Mouse (Mus musculus) midbrain, embryonic 11.5 days (tissue): ENCODE measurements at regions not wholly inside any gene's neighbourhood (a gene's known extent, or its start where the extent isn't known, plus 50 kb on each side); places are given as distances from the start of the nearest gene placed in this dataset.

ENCODE experiments used
- ATAC-seq: fragments of 200-750 bp; cut with Nextera tagmentation; 2 replicates; pipeline ENCODE4 v1.8.0; 2017; ENCODE audit warnings: moderate TSS enrichment, moderate library complexity; ENCODE audit not compliant: low FRiP score
- DNase-seq: peaks from one replicate; pipeline ENCODE4 v3.0.0; 2015; ENCODE audit warnings: low spot score; ENCODE audit errors: missing footprints
- H3K27ac ChIP-seq: fragments of 300-500 bp; sonication (generic); 2 replicates; pipeline ENCODE4 v1.5.1; 2014; ENCODE audit warnings: low read depth, low read length
- H3K27me3 ChIP-seq: fragments of 300-500 bp; sonication (generic); 2 replicates; pipeline ENCODE4 v1.6.1; 2014; ENCODE audit warnings: mild to moderate bottlenecking, low read length, moderate library complexity, mixed read lengths; ENCODE audit not compliant: control insufficient read depth, insufficient read depth
- H3K36me3 ChIP-seq: fragments of 300-500 bp; sonication (generic); 2 replicates; pipeline ENCODE4 v1.6.1; 2014; ENCODE audit warnings: mild to moderate bottlenecking, low read length, moderate library complexity, mixed read lengths; ENCODE audit not compliant: control insufficient read depth, insufficient read depth
- H3K4me1 ChIP-seq: fragments of 300-500 bp; sonication (generic); 2 replicates; pipeline ENCODE4 v1.6.1; 2014; ENCODE audit warnings: low read length; ENCODE audit not compliant: control insufficient read depth, insufficient read depth
- H3K4me2 ChIP-seq: fragments of 300-500 bp; sonication (generic); 2 replicates; pipeline ENCODE4 v1.6.1; 2014; ENCODE audit warnings: mild to moderate bottlenecking, moderate library complexity
- H3K4me3 ChIP-seq: fragments of 300-500 bp; sonication (generic); 2 replicates; pipeline ENCODE4 v1.5.1; 2014; ENCODE audit warnings: low read depth, low read length
- H3K9ac ChIP-seq: fragments of 300-500 bp; sonication (generic); 2 replicates; pipeline ENCODE4 v1.6.1; 2014; ENCODE audit warnings: low read length
- H3K9me3 ChIP-seq: fragments of 300-500 bp; sonication (generic); 2 replicates; pipeline ENCODE4 v1.6.1; 2016; ENCODE audit warnings: low read length; ENCODE audit not compliant: control insufficient read depth
- WGBS: fragments of 180-500 bp; shearing (Covaris S2); extraction: QIAGEN DNeasy Blood & Tissue Kit; methylation state at CpG from one replicate; pipeline ENCODE4 v1.1.7; 2014; 5-methylcytosine and 5-hydroxymethylcytosine counted together

- H3K4me1 ChIP-seq = peaks cover 11% of the 10 kb centered on the region
- H3K9me3 ChIP-seq = no peaks in the 10 kb centered on the region
- no peak overlapping the region for H3K9ac ChIP-seq
- no peak overlapping the region for H3K27ac ChIP-seq
- no peak overlapping the region for H3K4me3 ChIP-seq
- ATAC-seq (no peak), DNase-seq (no peak)
- H3K36me3 ChIP-seq = no peaks in the 10 kb centered on the region
- H3K4me2 ChIP-seq = no peak overlapping the region
- H3K27me3 ChIP-seq = no peaks in the 10 kb centered on the region
- WGBS = 93% methylated on average over 6 of the region's 6 CpGs
Measured at GRCm38 (mm10) chr11:31771491-31772439, 100.1 kb upstream of the Bod1 start.

- no peak overlapping the region for H3K27ac ChIP-seq
- H3K4me1 ChIP-seq = no peaks in the 10 kb centered on the region
- no peak for ATAC-seq
- no peaks in the 10 kb centered on the region for H3K9me3 ChIP-seq
- no peaks in the 10 kb centered on the region for H3K36me3 ChIP-seq
- no peaks in the 10 kb centered on the region for H3K27me3 ChIP-seq
- H3K9ac ChIP-seq = no peak overlapping the region
- 87% methylated on average over 8 of the region's 8 CpGs for WGBS
- no peak for DNase-seq
- no peak overlapping the region for H3K4me2 ChIP-seq
- no peak overlapping the region for H3K4me3 ChIP-seq
Measured at GRCm38 (mm10) chr11:31777531-31777930, 94.5 kb upstream of the Cpeb4 start.

GRCm38 (mm10) chr11:31778766-31779165, 93.2 kb upstream of the Cpeb4 start:
- H3K36me3 ChIP-seq = no peaks in the 10 kb centered on the region
- no peak overlapping the region for H3K4me3 ChIP-seq
- WGBS = 83% methylated on average over 4 of the region's 4 CpGs
- H3K4me1 ChIP-seq = no peaks in the 10 kb centered on the region
- no peak overlapping the region for H3K4me2 ChIP-seq
- no peaks in the 10 kb centered on the region for H3K27me3 ChIP-seq
- DNase-seq (no peak), ATAC-seq (no peak)
- no peaks in the 10 kb centered on the region for H3K9me3 ChIP-seq
- H3K27ac ChIP-seq = no peak overlapping the region
- no peak overlapping the region for H3K9ac ChIP-seq

- ATAC-seq (no peak), DNase-seq (no peak)
- H3K4me3 ChIP-seq = no peak overlapping the region
- no peak overlapping the region for H3K9ac ChIP-seq
- no peak overlapping the region for H3K4me2 ChIP-seq
- 95% methylated on average over 2 of the region's 2 CpGs for WGBS
- no peaks in the 10 kb centered on the region for H3K27me3 ChIP-seq
- H3K9me3 ChIP-seq = no peaks in the 10 kb centered on the region
- H3K36me3 ChIP-seq = no peaks in the 10 kb centered on the region
- H3K27ac ChIP-seq = no peak overlapping the region
- H3K4me1 ChIP-seq = no peaks in the 10 kb centered on the region
Measured at GRCm38 (mm10) chr11:31779267-31779666, 92.7 kb upstream of the Cpeb4 start.

GRCm38 (mm10) chr11:31780969-31781368, 91.0 kb upstream of the Cpeb4 start:
- WGBS = 84% methylated on average over 6 of the region's 6 CpGs
- Histone ChIP-seq H3K4me3 (no peak overlapping the region), H3K36me3 (no peaks in the 10 kb centered on the region), H3K27ac (no peak overlapping the region), H3K27me3 (no peaks in the 10 kb centered on the region), H3K9ac (no peak overlapping the region), H3K9me3 (no peaks in the 10 kb centered on the region), H3K4me1 (no peaks in the 10 kb centered on the region), H3K4me2 (no peak overlapping the region)
- no peak for DNase-seq
- ATAC-seq = no peak

GRCm38 (mm10) chr11:31781605-31782004, 90.4 kb upstream of the Cpeb4 start:
- DNase-seq = no peak
- no peak for ATAC-seq
- Histone ChIP-seq H3K36me3 (no peaks in the 10 kb centered on the region), H3K4me2 (no peak overlapping the region), H3K9me3 (no peaks in the 10 kb centered on the region), H3K4me1 (no peaks in the 10 kb centered on the region), H3K27ac (no peak overlapping the region), H3K27me3 (no peaks in the 10 kb centered on the region), H3K4me3 (no peak overlapping the region), H3K9ac (no peak overlapping the region)
- 83% methylated on average over 6 of the region's 6 CpGs for WGBS

GRCm38 (mm10) chr11:31783506-31784063, 88.4 kb upstream of the Cpeb4 start:
- Histone ChIP-seq H3K36me3 (no peaks in the 10 kb centered on the region), H3K27me3 (no peaks in the 10 kb centered on the region), H3K9ac (no peak overlapping the region), H3K27ac (no peak overlapping the region), H3K4me3 (no peak overlapping the region), H3K4me2 (no peak overlapping the region), H3K9me3 (no peaks in the 10 kb centered on the region), H3K4me1 (no peaks in the 10 kb centered on the region)
- 81% methylated on average over 4 of the region's 4 CpGs for WGBS
- no peak for ATAC-seq
- DNase-seq = no peak

- Histone ChIP-seq H3K4me1 (no peaks in the 10 kb centered on the region), H3K4me3 (no peak overlapping the region), H3K9ac (no peak overlapping the region), H3K36me3 (no peaks in the 10 kb centered on the region), H3K9me3 (no peaks in the 10 kb centered on the region), H3K4me2 (no peak overlapping the region), H3K27ac (no peak overlapping the region), H3K27me3 (no peaks in the 10 kb centered on the region)
- WGBS = 92% methylated on average over 6 of the region's 6 CpGs
- ATAC-seq (no peak), DNase-seq (no peak)
Measured at GRCm38 (mm10) chr11:31784332-31784901, 87.6 kb upstream of the Cpeb4 start.

GRCm38 (mm10) chr11:31785160-31785559, 86.9 kb upstream of the Cpeb4 start:
- ATAC-seq = no peak
- Histone ChIP-seq H3K27me3 (no peaks in the 10 kb centered on the region), H3K4me3 (no peak overlapping the region), H3K4me2 (no peak overlapping the region), H3K36me3 (no peaks in the 10 kb centered on the region), H3K9ac (no peak overlapping the region), H3K27ac (no peak overlapping the region), H3K4me1 (no peaks in the 10 kb centered on the region), H3K9me3 (no peaks in the 10 kb centered on the region)
- no peak for DNase-seq
- WGBS = 88% methylated on average over 7 of the region's 7 CpGs
